Mouse (Mus musculus) MEL (cell line): Measurements from ENCODE around the gene Neurod2. TPM values are rescaled to one million over a fixed set of nuclear protein-coding genes. Genes with fewer than 3 reads are reported as not detected.

ENCODE experiments used
- DNase-seq: peaks from one replicate; pipeline ENCODE4 v3.0.0; 2011; ENCODE audit warnings: low read depth, low spot score
- H3K27ac ChIP-seq: 2 replicates; pipeline ENCODE4 v1.5.1; 2012; ENCODE audit warnings: low read depth, mild to moderate bottlenecking, control low read depth, low read length, moderate library complexity; ENCODE audit not compliant: control insufficient read depth
- H3K27me3 ChIP-seq, 2 experiments: fragments of 150-350 bp in 1 of 2; sonication (generic) in 1 of 2; 2 replicates each; pipeline ENCODE4 v1.6.1; 2012; ENCODE audit warnings: low read length in 2 of 2, mild to moderate bottlenecking in 2 of 2, improper control_type of control experiment in 1 of 2, moderate library complexity in 1 of 2; ENCODE audit not compliant: insufficient read depth in 2 of 2, control insufficient read depth in 1 of 2
- H3K36me3 ChIP-seq, 2 experiments: 2 replicates each; pipeline ENCODE4 v1.6.1; 2012 to 2014; ENCODE audit warnings: low read length in 2 of 2, improper control_type of control experiment in 1 of 2, inconsistent platforms in 1 of 2, mild to moderate bottlenecking in 1 of 2; ENCODE audit not compliant: insufficient read depth in 2 of 2, control insufficient read depth in 1 of 2
- H3K4me1 ChIP-seq, 2 experiments: fragments of 150-350 bp in 1 of 2; sonication (generic) in 1 of 2; 2 replicates each; pipeline ENCODE4 v1.6.1; 2012; ENCODE audit warnings: low read length in 2 of 2, improper control_type of control experiment in 1 of 2, mild to moderate bottlenecking in 1 of 2; ENCODE audit not compliant: insufficient read depth in 2 of 2, control insufficient read depth in 1 of 2
- H3K4me3 ChIP-seq, 2 experiments: fragments of 150-350 bp in 1 of 2; sonication (generic) in 1 of 2; 2 replicates each; pipeline ENCODE4 v1.5.1; 2012; ENCODE audit warnings: low read depth in 2 of 2, low read length in 2 of 2, mild to moderate bottlenecking in 2 of 2, moderate library complexity in 2 of 2, control low read depth in 1 of 2, improper control_type of control experiment in 1 of 2; ENCODE audit not compliant: control insufficient read depth in 1 of 2, insufficient read depth in 1 of 2
- H3K79me2 ChIP-seq: 2 replicates; pipeline ENCODE4 v1.6.1; 2012; ENCODE audit warnings: mild to moderate bottlenecking, low read length, moderate library complexity; ENCODE audit not compliant: control insufficient read depth, poor library complexity, insufficient read depth
- H3K9ac ChIP-seq: 2 replicates; pipeline ENCODE4 v1.6.1; 2012; ENCODE audit warnings: low read depth, mild to moderate bottlenecking, control low read depth, low read length, moderate library complexity; ENCODE audit not compliant: control insufficient read depth, poor library complexity, severe bottlenecking
- H3K9me3 ChIP-seq: fragments of 150-350 bp; sonication (generic); replicated peaks from 2 replicates; pipeline ENCODE4 v1.6.1; 2012; ENCODE audit warnings: mild to moderate bottlenecking, low read length, improper control_type of control experiment, moderate library complexity; ENCODE audit not compliant: insufficient read depth
- CHD1 ChIP-seq: IDR thresholded peaks from 2 replicates; pipeline ENCODE4 v1.6.1; 2012; ENCODE audit warnings: low read depth, mild to moderate bottlenecking, inconsistent platforms, low read length, improper control_type of control experiment
- CTCF ChIP-seq, 3 experiments: IDR thresholded peaks in 2 of 3; conservative IDR thresholded peaks in 1 of 3; 2 replicates each; pipeline ENCODE4 v1.5.1; 2011 to 2012; ENCODE audit warnings: low read length in 3 of 3, low read depth in 2 of 3, mild to moderate bottlenecking in 2 of 3, improper control_type of control experiment in 1 of 3, inconsistent platforms in 1 of 3, mixed read lengths in 1 of 3, moderate library complexity in 1 of 3; ENCODE audit not compliant: control insufficient read depth in 1 of 3, insufficient read depth in 1 of 3, poor library complexity in 1 of 3, severe bottlenecking in 1 of 3
- EP300 ChIP-seq, 2 experiments: IDR thresholded peaks; 2 replicates each; pipeline ENCODE4 v1.6.1; 2011; ENCODE audit warnings: improper control_type of control experiment in 2 of 2, low read length in 2 of 2, low read depth in 1 of 2, mild to moderate bottlenecking in 1 of 2
- ETS1 ChIP-seq: IDR thresholded peaks from 2 replicates; pipeline ENCODE4 v1.6.1; 2012; ENCODE audit warnings: low read depth, mild to moderate bottlenecking, inconsistent platforms, low read length, improper control_type of control experiment, moderate library complexity
- GABPA ChIP-seq: IDR thresholded peaks from 2 replicates; pipeline ENCODE4 v1.6.1; 2012; ENCODE audit warnings: low read depth, mild to moderate bottlenecking, inconsistent platforms, low read length, improper control_type of control experiment, moderate library complexity
- HCFC1 ChIP-seq: IDR thresholded peaks from 2 replicates; pipeline ENCODE4 v1.6.1; 2012; ENCODE audit warnings: low read depth, mild to moderate bottlenecking, inconsistent platforms, low read length, improper control_type of control experiment, moderate library complexity
- MAZ ChIP-seq: IDR thresholded peaks from 2 replicates; pipeline ENCODE4 v1.6.1; 2012; ENCODE audit warnings: low read depth, mild to moderate bottlenecking, inconsistent platforms, low read length, improper control_type of control experiment
- MEF2A ChIP-seq: IDR thresholded peaks from 2 replicates; pipeline ENCODE4 v1.6.1; 2014; ENCODE audit warnings: low read depth, mild to moderate bottlenecking, inconsistent platforms, low read length, improper control_type of control experiment; ENCODE audit not compliant: poor library complexity, insufficient replicate concordance, severe bottlenecking; ENCODE audit errors: extremely low read depth
- MXI1 ChIP-seq: IDR thresholded peaks from 2 replicates; pipeline ENCODE4 v1.6.1; 2011; ENCODE audit warnings: mild to moderate bottlenecking, low read depth, low read length, improper control_type of control experiment
- RAD21 ChIP-seq: IDR thresholded peaks from 2 replicates; pipeline ENCODE4 v1.6.1; 2011; ENCODE audit warnings: mild to moderate bottlenecking, low read depth, low read length, improper control_type of control experiment
- RCOR1 ChIP-seq: IDR thresholded peaks from 2 replicates; pipeline ENCODE4 v1.6.1; 2012; ENCODE audit warnings: low read depth, mild to moderate bottlenecking, inconsistent platforms, low read length, improper control_type of control experiment
- SMC3 ChIP-seq: IDR thresholded peaks from 2 replicates; pipeline ENCODE4 v1.6.1; 2011; ENCODE audit warnings: low read depth, low read length, improper control_type of control experiment
- TBP ChIP-seq: IDR thresholded peaks from 2 replicates; pipeline ENCODE4 v1.8.0; 2011; ENCODE audit warnings: low read depth, low read length, improper control_type of control experiment
- TCF12 ChIP-seq: IDR thresholded peaks from 2 replicates; pipeline ENCODE4 v1.6.1; 2014; ENCODE audit warnings: low read depth, mild to moderate bottlenecking, inconsistent platforms, low read length, improper control_type of control experiment, moderate library complexity
- UBTF ChIP-seq: IDR thresholded peaks from 2 replicates; pipeline ENCODE4 v1.6.1; 2012; ENCODE audit warnings: low read depth, mild to moderate bottlenecking, inconsistent platforms, low read length, improper control_type of control experiment, moderate library complexity, borderline replicate concordance; ENCODE audit not compliant: insufficient read depth
- USF1 ChIP-seq: IDR thresholded peaks from 2 replicates; pipeline ENCODE4 v1.6.1; 2014; ENCODE audit warnings: low read depth, mild to moderate bottlenecking, inconsistent platforms, low read length, improper control_type of control experiment, moderate library complexity
- USF2 ChIP-seq, 2 experiments: IDR thresholded peaks; 2 replicates each; pipeline ENCODE4 v1.6.1; 2011 to 2012; ENCODE audit warnings: improper control_type of control experiment in 2 of 2, low read length in 2 of 2, borderline replicate concordance in 1 of 2, inconsistent platforms in 1 of 2, low read depth in 1 of 2, mild to moderate bottlenecking in 1 of 2; ENCODE audit not compliant: insufficient read depth in 1 of 2
- ZC3H11A ChIP-seq: IDR thresholded peaks from 2 replicates; pipeline ENCODE4 v1.6.1; 2012; ENCODE audit warnings: low read depth, mild to moderate bottlenecking, inconsistent platforms, low read length, improper control_type of control experiment
- ZKSCAN1 ChIP-seq: IDR thresholded peaks from 2 replicates; pipeline ENCODE4 v1.6.1; 2012; ENCODE audit warnings: low read depth, mild to moderate bottlenecking, inconsistent platforms, low read length, improper control_type of control experiment, moderate library complexity
- ZNF384 ChIP-seq: IDR thresholded peaks from 2 replicates; pipeline ENCODE4 v1.6.1; 2012; ENCODE audit warnings: low read depth, mild to moderate bottlenecking, inconsistent platforms, low read length, improper control_type of control experiment
- polyA plus RNA-seq, 2 experiments: library from polyadenylated mRNA; stranded (reverse) in 1 of 2; unstranded in 1 of 2; fragments of >175 nt in 1 of 2; fragments of >200 nt in 1 of 2; gene quantifications; 2 replicates each; pipeline versions ENCODE4 v1.2.1 to v1.2.4; 2012; ENCODE audit warnings: low replicate concordance in 2 of 2, low read depth in 1 of 2; ENCODE audit not compliant: insufficient read length in 2 of 2, insufficient read depth in 1 of 2, missing spikeins in 1 of 2
- total RNA-seq: library from RNA; depleted of rRNA; stranded (reverse); fragments of 300-350 nt; gene quantifications from 2 replicates; pipeline ENCODE4 v1.2.3, GENCODE M21; 2012

Gene Neurod2
- total and polyA plus RNA-seq, 3 experiments: not detected

DNA sequence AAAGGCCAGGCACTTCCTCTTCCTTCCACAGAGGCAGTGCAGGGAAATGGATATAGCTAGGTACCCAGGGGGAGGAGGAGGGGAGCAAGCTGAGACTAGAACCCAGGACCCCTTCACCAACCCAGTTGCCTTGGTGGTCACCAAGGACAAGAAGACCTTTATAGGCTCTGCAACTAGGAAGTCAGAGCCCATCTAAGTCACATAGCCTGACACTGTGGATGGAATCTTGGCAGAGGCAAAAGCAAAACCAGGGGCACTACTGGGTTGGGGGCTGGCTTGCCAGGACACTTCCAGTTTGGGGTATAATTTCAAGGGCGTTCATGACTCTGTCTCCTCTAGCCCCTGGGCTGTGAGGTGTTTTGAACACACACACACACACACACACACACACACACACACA, 2.0 kb upstream of the Neurod2 start:
- Histone ChIP-seq H3K27ac (no peak overlapping the region), H3K27me3 (no peaks in the 10 kb centered on the region), H3K9me3 (no peaks in the 10 kb centered on the region), H3K4me1 (peaks cover 0 to 4% of the 10 kb centered on the region in 2 experiments; a peak in 1 of 4 replicates), H3K4me3 (no peak overlapping the region), H3K9ac (no peak overlapping the region), H3K79me2 (no peaks in the 10 kb centered on the region), H3K36me3 (no peaks in the 10 kb centered on the region)
- DNase-seq: no peak
- TF ChIP-seq MXI1 (no peak), ZNF384 (no peak)

DNA sequence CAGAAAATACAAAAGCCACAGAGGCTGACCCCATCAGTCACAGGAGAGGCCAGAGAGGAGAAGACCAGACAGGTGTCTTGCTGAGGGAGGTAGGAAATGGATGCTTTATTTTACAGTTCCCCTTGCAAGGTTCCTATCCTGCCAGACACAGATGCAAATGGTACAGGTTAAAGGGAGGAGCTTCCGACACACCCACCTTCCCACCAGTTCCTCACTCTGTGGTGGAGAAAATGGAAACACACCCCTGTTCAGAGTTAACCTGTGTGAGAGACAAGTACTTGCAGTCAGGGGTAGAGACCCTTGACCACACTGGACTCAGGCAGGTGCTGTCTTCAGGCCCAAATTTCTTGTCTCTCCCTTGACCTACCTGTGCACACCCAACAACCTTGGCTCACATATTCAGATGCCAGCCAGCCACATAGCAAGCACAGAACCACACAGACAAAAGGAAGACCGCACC, 1.3 kb upstream of the Neurod2 start:
- Histone ChIP-seq H3K9me3 (no peaks in the 10 kb centered on the region), H3K9ac (no peak overlapping the region), H3K4me1 (peaks cover 0 to 4% of the 10 kb centered on the region in 2 experiments; a peak in 1 of 4 replicates), H3K36me3 (no peaks in the 10 kb centered on the region), H3K27ac (no peak overlapping the region), H3K79me2 (no peaks in the 10 kb centered on the region), H3K27me3 (no peaks in the 10 kb centered on the region), H3K4me3 (no peak overlapping the region)
- DNase-seq: no peak
- TF ChIP-seq CTCF (IDR thresholded peaks at IDR 0.05 in 2 of 3, conservative IDR thresholded peaks at IDR 0.05 in 1 of 3; ENCODE audit: control insufficient read depth in 1 of 3, insufficient read depth in 1 of 3, low read depth in 2 of 3, low read length in 3 of 3, poor library complexity in 1 of 3, severe bottlenecking in 1 of 3): no peak
- no peak for TF ChIP-seq TBP
- TF ChIP-seq RAD21: no peak
- no peak for TF ChIP-seq ETS1
- no peak for TF ChIP-seq CHD1
- no peak for TF ChIP-seq MAZ
- TF ChIP-seq UBTF: no peak
- no peak for TF ChIP-seq USF2 (IDR thresholded peaks at IDR 0.05; ENCODE audit: borderline replicate concordance in 1 of 2, insufficient read depth in 1 of 2, low read depth in 1 of 2, low read length in 2 of 2)
- TF ChIP-seq TCF12: no peak
- no peak for TF ChIP-seq SMC3
- TF ChIP-seq EP300 (IDR thresholded peaks at IDR 0.05; ENCODE audit: low read depth in 1 of 2, low read length in 2 of 2): no peak
- no peak for TF ChIP-seq MEF2A
- TF ChIP-seq ZC3H11A: no peak
- TF ChIP-seq HCFC1: no peak
- no peak for TF ChIP-seq ZKSCAN1
- TF ChIP-seq GABPA: no peak
- no peak for TF ChIP-seq USF1
- TF ChIP-seq RCOR1: no peak
